Mouse (Mus musculus): ENCODE results near the gene Gh.

- TF ChIP-seq TAL1 (IDR thresholded peaks at IDR 0.05; ENCODE audit: low read length) (no peak), GATA1 (IDR thresholded peaks at IDR 0.05; ENCODE audit: low read length) (no peak)
Measured at GRCm38 (mm10) chr11:106289369-106289768, 12.3 kb downstream of the Gh start.
